Mouse (Mus musculus) right cerebral cortex, adult 2 months (tissue): ENCODE measurements around the gene Foxn3.

ENCODE experiments used
- DNase-seq, 2 experiments: peaks; one replicate each; pipeline ENCODE4 v3.0.0; 2021 to 2022; ENCODE audit warnings: low spot score in 2 of 2

Gene Foxn3

GRCm38 (mm10) chr12:99418476-99419395 is 144.6 kb downstream of the Foxn3 start:
- DNase-seq = no peak

- peak; percentile 61 to 69 for DNase-seq
These were observed 145.5 kb downstream of the Foxn3 start for GRCm38 (mm10) chr12:99417885-99418284.

- no peak for DNase-seq
These were observed 147.8 kb downstream of the Foxn3 start for GRCm38 (mm10) chr12:99415538-99415937.

- no peak for DNase-seq
These were observed 150.9 kb downstream of the Foxn3 start for GRCm38 (mm10) chr12:99412496-99412895.

- no peak for DNase-seq
These were observed 151.3 kb downstream of the Foxn3 start for GRCm38 (mm10) chr12:99412034-99412433.

- no peak for DNase-seq
These were observed 154.7 kb downstream of the Foxn3 start for GRCm38 (mm10) chr12:99408651-99409050.

- no peak for DNase-seq
These were observed 155.3 kb downstream of the Foxn3 start for GRCm38 (mm10) chr12:99408089-99408488.

GRCm38 (mm10) chr12:99407318-99407716 is 156.1 kb downstream of the Foxn3 start:
- DNase-seq = no peak

- peak in 1 of 2 experiments; percentile 11 for DNase-seq
These were observed 156.6 kb downstream of the Foxn3 start for GRCm38 (mm10) chr12:99406697-99407317.

GRCm38 (mm10) chr12:99406254-99406653 is 157.1 kb downstream of the Foxn3 start:
- DNase-seq = peak in 1 of 2 experiments; percentile 13

GRCm38 (mm10) chr12:99405401-99405800 is 158.0 kb downstream of the Foxn3 start:
- no peak for DNase-seq

- DNase-seq = no peak
These were observed 160.4 kb downstream of the Foxn3 start for GRCm38 (mm10) chr12:99403004-99403403.

- DNase-seq = no peak
These were observed 162.5 kb downstream of the Foxn3 start for GRCm38 (mm10) chr12:99400907-99401306.

- no peak for DNase-seq
These were observed 163.8 kb downstream of the Foxn3 start for GRCm38 (mm10) chr12:99399575-99399974.

GRCm38 (mm10) chr12:99396461-99396860 is 166.9 kb downstream of the Foxn3 start:
- DNase-seq = no peak

GRCm38 (mm10) chr12:99395082-99395481 is 168.3 kb downstream of the Foxn3 start:
- DNase-seq = no peak

GRCm38 (mm10) chr12:99394676-99395075 is 168.7 kb downstream of the Foxn3 start:
- no peak for DNase-seq

GRCm38 (mm10) chr12:99393867-99394630 is 169.3 kb downstream of the Foxn3 start:
- no peak for DNase-seq

- peak; percentile 73 to 77 for DNase-seq
These were observed 170.2 kb downstream of the Foxn3 start for GRCm38 (mm10) chr12:99392944-99393866.

GRCm38 (mm10) chr12:99391942-99392880 is 171.2 kb downstream of the Foxn3 start:
- DNase-seq = peak; percentile 99 to 100
